Mouse (Mus musculus): ENCODE data around the gene Aloxe3. TPM values are rescaled to one million over a fixed set of nuclear protein-coding genes. Genes with fewer than 3 reads are reported as not detected.

The Aloxe3 gene
- polyA plus RNA-seq, 1 experiment from 2014 or later, result 0.45 TPM

- Histone ChIP-seq H3K36me3 (ENCODE audit: control insufficient read depth, insufficient read depth, low read length) (no peaks in the 10 kb centered on the region), H3K9ac (ENCODE audit: low read depth, low read length) (no peak overlapping the region), H3K4me3 (ENCODE audit: low read length) (no peak overlapping the region), H3K4me1 (ENCODE audit: control insufficient read depth, insufficient read depth, low read length) (no peaks in the 10 kb centered on the region), H3K9me3 (ENCODE audit: control insufficient read depth, low read length) (no peaks in the 10 kb centered on the region), H3K4me2 (ENCODE audit: low read depth, low read length) (no peak overlapping the region), H3K27me3 (replicated peaks; ENCODE audit: control insufficient read depth, insufficient read depth, low read length) (peaks cover 2% of the 10 kb centered on the region; the same call in 1 of the 2 replicates), H3K27ac (ENCODE audit: low read length) (no peak overlapping the region)
- no peak for ATAC-seq
- WGBS, result 77% methylated on average over 6 of the region's 6 CpGs
These were observed 24.0 kb downstream of the Aloxe3 start for GRCm38 (mm10) chr11:69149728-69150127.

GRCm38 (mm10) chr11:69150444-69150843 is 24.7 kb downstream of the Aloxe3 start:
- ATAC-seq, result no peak
- Histone ChIP-seq H3K4me3 (ENCODE audit: low read length) (peak overlapping the region; percentile 32), H3K9me3 (ENCODE audit: control insufficient read depth, low read length) (no peaks in the 10 kb centered on the region), H3K27me3 (replicated peaks; ENCODE audit: control insufficient read depth, insufficient read depth, low read length) (peaks cover 2% of the 10 kb centered on the region; the same call in 1 of the 2 replicates), H3K4me2 (ENCODE audit: low read depth, low read length) (peak overlapping the region; percentile 51), H3K27ac (ENCODE audit: low read length) (no peak overlapping the region), H3K4me1 (ENCODE audit: control insufficient read depth, insufficient read depth, low read length) (no peaks in the 10 kb centered on the region), H3K9ac (ENCODE audit: low read depth, low read length) (0 out of 2 replicates have a peak overlapping the region, but pooled peaks have one; percentile 39), H3K36me3 (ENCODE audit: control insufficient read depth, insufficient read depth, low read length) (no peaks in the 10 kb centered on the region)
- 7% methylated on average over 7 of the region's 7 CpGs for WGBS

GRCm38 (mm10) chr11:69151004-69151403 is 25.3 kb downstream of the Aloxe3 start:
- Histone ChIP-seq H3K9ac (ENCODE audit: low read depth, low read length) (0 out of 2 replicates have a peak overlapping the region, but pooled peaks have one; percentile 39), H3K27ac (ENCODE audit: low read length) (no peak overlapping the region), H3K9me3 (ENCODE audit: control insufficient read depth, low read length) (no peaks in the 10 kb centered on the region), H3K27me3 (replicated peaks; ENCODE audit: control insufficient read depth, insufficient read depth, low read length) (peaks cover 2% of the 10 kb centered on the region; the same call in 1 of the 2 replicates), H3K4me3 (ENCODE audit: low read length) (peak overlapping the region; percentile 32; the same call in 1 of the 2 replicates), H3K4me2 (ENCODE audit: low read depth, low read length) (peak overlapping the region; percentile 51), H3K36me3 (ENCODE audit: control insufficient read depth, insufficient read depth, low read length) (no peaks in the 10 kb centered on the region), H3K4me1 (ENCODE audit: control insufficient read depth, insufficient read depth, low read length) (no peaks in the 10 kb centered on the region)
- WGBS, result 50% methylated on average over 6 of the region's 6 CpGs
- ATAC-seq, result no peak

GRCm38 (mm10) chr11:69153831-69154230 is 28.1 kb downstream of the Aloxe3 start:
- H3K36me3 ChIP-seq (ENCODE audit: control insufficient read depth, insufficient read depth, low read length), result no peaks in the 10 kb centered on the region
- no peak for ATAC-seq
- no peaks in the 10 kb centered on the region for H3K9me3 ChIP-seq (ENCODE audit: control insufficient read depth, low read length)
- H3K4me2 ChIP-seq (ENCODE audit: low read depth, low read length), result no peak overlapping the region
- no peak overlapping the region for H3K4me3 ChIP-seq (ENCODE audit: low read length)
- no peak overlapping the region for H3K27ac ChIP-seq (ENCODE audit: low read length)
- 87% methylated on average over 8 of the region's 8 CpGs for WGBS
- no peak overlapping the region for H3K9ac ChIP-seq (ENCODE audit: low read depth, low read length)
- peaks cover 22% of the 10 kb centered on the region for H3K27me3 ChIP-seq (replicated peaks; ENCODE audit: control insufficient read depth, insufficient read depth, low read length)
- 0 out of 2 replicates have a peak, but pooled peaks cover 3% of the 10 kb centered on the region for H3K4me1 ChIP-seq (ENCODE audit: control insufficient read depth, insufficient read depth, low read length)

- no peak overlapping the region for H3K27ac ChIP-seq (ENCODE audit: low read length)
- no peaks in the 10 kb centered on the region for H3K9me3 ChIP-seq (ENCODE audit: control insufficient read depth, low read length)
- H3K27me3 ChIP-seq (replicated peaks; ENCODE audit: control insufficient read depth, insufficient read depth, low read length), result peaks cover 19% of the 10 kb centered on the region
- 43% methylated on average over 1 of the region's 1 CpGs for WGBS
- no peak overlapping the region for H3K4me3 ChIP-seq (ENCODE audit: low read length)
- H3K36me3 ChIP-seq (ENCODE audit: control insufficient read depth, insufficient read depth, low read length), result no peaks in the 10 kb centered on the region
- no peak overlapping the region for H3K4me2 ChIP-seq (ENCODE audit: low read depth, low read length)
- no peak overlapping the region for H3K9ac ChIP-seq (ENCODE audit: low read depth, low read length)
- H3K4me1 ChIP-seq (ENCODE audit: control insufficient read depth, insufficient read depth, low read length), result 0 out of 2 replicates have a peak, but pooled peaks cover 3% of the 10 kb centered on the region
- ATAC-seq, result no peak
These were observed 29.7 kb downstream of the Aloxe3 start for GRCm38 (mm10) chr11:69155351-69155750.

GRCm38 (mm10) chr11:69156800-69157199 is 31.1 kb downstream of the Aloxe3 start, which contains the start of gene Alox12b:
Gene Alox12b (plus strand): TSS chr11:69156989.
- Histone ChIP-seq H3K9me3 (ENCODE audit: control insufficient read depth, low read length) (no peaks in the 10 kb centered on the region), H3K4me2 (ENCODE audit: low read depth, low read length) (peak within 1 kb of the TSS; percentile 19; the same call in 1 of the 2 replicates), H3K9ac (ENCODE audit: low read depth, low read length) (no peak within 1 kb of the TSS), H3K4me3 (ENCODE audit: low read length) (peak within 1 kb of the TSS; percentile 7; the same call in 1 of the 2 replicates), H3K36me3 (ENCODE audit: control insufficient read depth, insufficient read depth, low read length) (no peaks in the 10 kb centered on the region), H3K4me1 (ENCODE audit: control insufficient read depth, insufficient read depth, low read length) (0 out of 2 replicates have a peak, but pooled peaks cover 3% of the 10 kb centered on the region), H3K27me3 (replicated peaks; ENCODE audit: control insufficient read depth, insufficient read depth, low read length) (peaks cover 19% of the 10 kb centered on the region), H3K27ac (ENCODE audit: low read length) (no peak within 1 kb of the TSS)
- 2% methylated on average over 18 of the region's 18 CpGs for WGBS
- ATAC-seq, result no peak

- Histone ChIP-seq H3K4me1 (ENCODE audit: control insufficient read depth, insufficient read depth, low read length) (no peaks in the 10 kb centered on the region), H3K27me3 (replicated peaks; ENCODE audit: control insufficient read depth, insufficient read depth, low read length) (no peaks in the 10 kb centered on the region), H3K9ac (ENCODE audit: low read depth, low read length) (no peak overlapping the region), H3K27ac (ENCODE audit: low read length) (no peak overlapping the region), H3K9me3 (ENCODE audit: control insufficient read depth, low read length) (no peaks in the 10 kb centered on the region), H3K4me2 (ENCODE audit: low read depth, low read length) (no peak overlapping the region), H3K36me3 (ENCODE audit: control insufficient read depth, insufficient read depth, low read length) (no peaks in the 10 kb centered on the region), H3K4me3 (ENCODE audit: low read length) (no peak overlapping the region)
- 84% methylated on average over 12 of the region's 12 CpGs for WGBS
- no peak for ATAC-seq
These were observed 43.6 kb downstream of the Aloxe3 start for GRCm38 (mm10) chr11:69169313-69169712.

- H3K27me3 ChIP-seq (replicated peaks; ENCODE audit: control insufficient read depth, insufficient read depth, low read length), result no peaks in the 10 kb centered on the region
- H3K36me3 ChIP-seq (ENCODE audit: control insufficient read depth, insufficient read depth, low read length), result no peaks in the 10 kb centered on the region
- no peak overlapping the region for H3K4me3 ChIP-seq (ENCODE audit: low read length)
- H3K9ac ChIP-seq (ENCODE audit: low read depth, low read length), result no peak overlapping the region
- no peaks in the 10 kb centered on the region for H3K9me3 ChIP-seq (ENCODE audit: control insufficient read depth, low read length)
- no peak overlapping the region for H3K4me2 ChIP-seq (ENCODE audit: low read depth, low read length)
- H3K4me1 ChIP-seq (ENCODE audit: control insufficient read depth, insufficient read depth, low read length), result no peaks in the 10 kb centered on the region
- WGBS, result 25% methylated on average over 7 of the region's 7 CpGs
- no peak for ATAC-seq
- H3K27ac ChIP-seq (ENCODE audit: low read length), result no peak overlapping the region
These were observed 45.9 kb downstream of the Aloxe3 start for GRCm38 (mm10) chr11:69171626-69172025.

GRCm38 (mm10) chr11:69172606-69173005 is 46.9 kb downstream of the Aloxe3 start:
- whole genome bisulfite sequencing, result 86% methylated on average over 2 of the region's 2 CpGs

GRCm38 (mm10) chr11:69174722-69175121 is 49.0 kb downstream of the Aloxe3 start:
- ATAC-seq, result no peak
- H3K4me2 ChIP-seq (ENCODE audit: low read depth, low read length), result no peak overlapping the region
- no peak overlapping the region for H3K27ac ChIP-seq (ENCODE audit: low read length)
- no peak overlapping the region for H3K9ac ChIP-seq (ENCODE audit: low read depth, low read length)
- no peaks in the 10 kb centered on the region for H3K4me1 ChIP-seq (ENCODE audit: control insufficient read depth, insufficient read depth, low read length)
- no peaks in the 10 kb centered on the region for H3K9me3 ChIP-seq (ENCODE audit: control insufficient read depth, low read length)
- no peaks in the 10 kb centered on the region for H3K27me3 ChIP-seq (replicated peaks; ENCODE audit: control insufficient read depth, insufficient read depth, low read length)
- WGBS, result 84% methylated on average over 7 of the region's 7 CpGs
- no peaks in the 10 kb centered on the region for H3K36me3 ChIP-seq (ENCODE audit: control insufficient read depth, insufficient read depth, low read length)
- H3K4me3 ChIP-seq (ENCODE audit: low read length), result no peak overlapping the region

More at GRCm38 (mm10) chr11:69172606-69173005, 46.9 kb downstream of the Aloxe3 start:
- no peak overlapping the region for H3K9ac ChIP-seq (ENCODE audit: low read depth, low read length)
- H3K4me1 ChIP-seq (ENCODE audit: control insufficient read depth, insufficient read depth, low read length), result no peaks in the 10 kb centered on the region
- H3K36me3 ChIP-seq (ENCODE audit: control insufficient read depth, insufficient read depth, low read length), result no peaks in the 10 kb centered on the region
- no peak overlapping the region for H3K4me2 ChIP-seq (ENCODE audit: low read depth, low read length)
- no peak overlapping the region for H3K4me3 ChIP-seq (ENCODE audit: low read length)
- no peaks in the 10 kb centered on the region for H3K27me3 ChIP-seq (replicated peaks; ENCODE audit: control insufficient read depth, insufficient read depth, low read length)
- no peaks in the 10 kb centered on the region for H3K9me3 ChIP-seq (ENCODE audit: control insufficient read depth, low read length)
- no peak overlapping the region for H3K27ac ChIP-seq (ENCODE audit: low read length)
- no peak for ATAC-seq
